Mouse (Mus musculus) thymus, adult 2 months (tissue): ENCODE measurements around the gene Ccrl2.

Experiments
- CTCF ChIP-seq: fragments of 200-500 bp; IDR thresholded peaks from 2 replicates; pipeline ENCODE4 v1.5.1; 2012; ENCODE audit warnings: mild to moderate bottlenecking, control low read depth, low read length, moderate library complexity, borderline replicate concordance; ENCODE audit not compliant: control insufficient read depth, poor library complexity, insufficient read depth; ENCODE audit errors: extremely low read depth
- POLR2A ChIP-seq: fragments of 200-500 bp; IDR thresholded peaks from 2 replicates; pipeline ENCODE4 v1.6.1; 2012; ENCODE audit warnings: mild to moderate bottlenecking, low read length, control low read depth, moderate library complexity; ENCODE audit not compliant: control insufficient read depth, poor library complexity, insufficient read depth; ENCODE audit errors: extremely low read depth

- TF ChIP-seq CTCF, result no peak
- TF ChIP-seq POLR2A, result no peak
Measured at GRCm38 (mm10) chr9:111081765-111082164, 24.4 kb upstream of the Ccrl2 start.
